24 mouse cellular contexts compared by ENCODE assay signal in genomic region chr4:149933025-149933424, GRCm38 (mm10). TPM values are rescaled to one million over a fixed set of nuclear protein-coding genes. Genes with fewer than 3 reads are reported as not detected.
"Had no signal": no experiment of that assay in that cellular context is flagged by ENCODE, and none has a peak within 500 bp of the region (broad histone marks: within the 10 kb centered on the region; RNA-seq: fewer than 3 reads in every experiment).

No protein-coding gene starts in this region.

- H3K27ac ChIP-seq: heart, embryonic 10.5 days; hindbrain, embryonic 10.5 days; hindbrain, embryonic 12.5 days; hindbrain, embryonic 14.5 days; intestine, embryonic 15.5 days; layer of hippocampus, adult 2 months; left cerebral cortex, adult 2 months; limb, embryonic 12.5 days; liver, embryonic 13.5 days; liver, embryonic 15.5 days had no signal

- H3K9ac ChIP-seq: heart, embryonic 12.5 days; hindbrain, embryonic 12.5 days; hindbrain, embryonic 14.5 days; intestine, embryonic 15.5 days; limb, embryonic 12.5 days; liver, embryonic 13.5 days; liver, embryonic 15.5 days had no signal

- DNase-seq: gastrocnemius, postnatal 10 days; gastrocnemius, postnatal 25 days; heart, postnatal 4 days; kidney, adult 18-20 months; kidney, adult 8-10 months; kidney, postnatal 10 days; kidney, postnatal 25 days; kidney, postnatal 4 days; liver; liver, embryonic 13.5 days had no signal

- H3K27me3 ChIP-seq: hindbrain, embryonic 12.5 days; intestine, embryonic 15.5 days; limb, embryonic 12.5 days had no signal

- H3K36me3 ChIP-seq: heart, embryonic 10.5 days; heart, embryonic 12.5 days; hindbrain, embryonic 10.5 days; hindbrain, embryonic 12.5 days; intestine, embryonic 15.5 days; liver, embryonic 13.5 days; liver, embryonic 15.5 days had no signal

- H3K4me1 ChIP-seq: liver, embryonic 13.5 days; liver, embryonic 15.5 days had no signal

- H3K4me3 ChIP-seq: heart, embryonic 10.5 days; heart, embryonic 12.5 days; hindbrain, embryonic 10.5 days; hindbrain, embryonic 12.5 days; intestine, embryonic 15.5 days; layer of hippocampus, adult 2 months; left cerebral cortex, adult 2 months; limb, embryonic 10.5 days; limb, embryonic 12.5 days; liver, embryonic 13.5 days; liver, embryonic 15.5 days had no signal

- ATAC-seq: hindbrain, embryonic 16.5 days; inflammation-experienced regulatory T-cells, adult 6 months had no signal

- H3K9me3 ChIP-seq: hindbrain, embryonic 12.5 days; intestine, embryonic 15.5 days; limb, embryonic 10.5 days; liver, embryonic 13.5 days; liver, embryonic 15.5 days had no signal

- H3K4me2 ChIP-seq: heart, embryonic 12.5 days; hindbrain, embryonic 12.5 days; hindbrain, embryonic 14.5 days; intestine, embryonic 15.5 days; limb, embryonic 12.5 days; liver, embryonic 13.5 days; liver, embryonic 15.5 days had no signal

RNA-seq across cellular contexts. Expression of gene Spsb1, which starts 21.8 kb away (rescaled TPM):
- total RNA-seq: granulocyte monocyte progenitor cell, adult 5-6 weeks had no signal
